Mouse (Mus musculus) kidney, embryonic 14.5 days (tissue): Measurements from ENCODE around the gene Tor1b. TPM values are rescaled to one million over a fixed set of nuclear protein-coding genes. Genes with fewer than 3 reads are reported as not detected.

Source experiments
- ATAC-seq: fragments of 200-750 bp; cut with Nextera tagmentation; 2 replicates; pipeline ENCODE4 v1.8.0; 2017; ENCODE audit warnings: moderate number of reproducible peaks, mild to moderate bottlenecking, moderate TSS enrichment, moderate library complexity; ENCODE audit not compliant: low FRiP score, low TSS enrichment
- H3K27ac ChIP-seq: fragments of 300-500 bp; sonication (generic); 2 replicates; pipeline ENCODE4 v1.5.1; 2014; ENCODE audit warnings: low read depth, mild to moderate bottlenecking, low read length, moderate library complexity, mixed read lengths
- H3K27me3 ChIP-seq: fragments of 300-500 bp; sonication (generic); 2 replicates; pipeline ENCODE4 v1.6.1; 2014; ENCODE audit warnings: mild to moderate bottlenecking, low read length; ENCODE audit not compliant: control insufficient read depth, insufficient read depth
- H3K36me3 ChIP-seq: fragments of 300-500 bp; sonication (generic); 2 replicates; pipeline ENCODE4 v1.6.1; 2014; ENCODE audit warnings: low read length, mixed read lengths; ENCODE audit not compliant: control insufficient read depth, insufficient read depth
- H3K4me1 ChIP-seq: fragments of 300-500 bp; sonication (generic); 2 replicates; pipeline ENCODE4 v1.6.1; 2014; ENCODE audit warnings: low read length, mixed read lengths; ENCODE audit not compliant: control insufficient read depth, insufficient read depth
- H3K4me2 ChIP-seq: fragments of 300-500 bp; sonication (generic); replicated peaks from 2 replicates; pipeline ENCODE4 v1.6.1; 2014; ENCODE audit warnings: low read depth, mild to moderate bottlenecking, low read length
- H3K4me3 ChIP-seq: fragments of 300-500 bp; sonication (generic); 2 replicates; pipeline ENCODE4 v1.5.1; 2014; ENCODE audit warnings: mild to moderate bottlenecking, low read length
- H3K9ac ChIP-seq: fragments of 300-500 bp; sonication (generic); 2 replicates; pipeline ENCODE4 v1.6.1; 2014; ENCODE audit warnings: low read depth, mild to moderate bottlenecking, low read length, moderate library complexity
- H3K9me3 ChIP-seq: fragments of 300-500 bp; sonication (generic); 2 replicates; pipeline ENCODE4 v1.6.1; 2016; ENCODE audit warnings: low read length; ENCODE audit not compliant: control insufficient read depth
- WGBS: fragments of 180-500 bp; shearing (Covaris S2); extraction: QIAGEN DNeasy Blood & Tissue Kit; methylation state at CpG from one replicate; pipeline ENCODE4 v1.1.7; 2014; 5-methylcytosine and 5-hydroxymethylcytosine counted together
- polyA plus RNA-seq: library from polyadenylated mRNA; unstranded; fragments of >200 nt; fragmentation: Nextera tagmentation; extraction: Ambion mirVana; gene quantifications from 2 replicates; pipeline ENCODE4 v1.2.1, GENCODE M21; 2014

Tor1b gene
- polyA plus RNA-seq, 1 experiment from 2014 or later = 39.3 TPM

- H3K4me3 ChIP-seq = no peak overlapping the region
- 46% methylated on average over 5 of the region's 5 CpGs for WGBS
- no peak overlapping the region for H3K4me2 ChIP-seq
- 0 out of 2 replicates have a peak, but pooled peaks cover under 1% of the 10 kb centered on the region for H3K4me1 ChIP-seq
- H3K9ac ChIP-seq = no peak overlapping the region
- ATAC-seq = no peak
- no peaks in the 10 kb centered on the region for H3K27me3 ChIP-seq
- no peak overlapping the region for H3K27ac ChIP-seq
- H3K36me3 ChIP-seq = peaks cover 97% of the 10 kb centered on the region
- H3K9me3 ChIP-seq = no peaks in the 10 kb centered on the region
These were observed 7.1 kb downstream of the Tor1b start for GRCm38 (mm10) chr2:30959856-30960255.

- no peak overlapping the region for H3K9ac ChIP-seq
- ATAC-seq = no peak
- H3K27me3 ChIP-seq = no peaks in the 10 kb centered on the region
- no peaks in the 10 kb centered on the region for H3K9me3 ChIP-seq
- peaks cover 76% of the 10 kb centered on the region for H3K36me3 ChIP-seq
- H3K4me3 ChIP-seq = no peak overlapping the region
- 86% methylated on average over 11 of the region's 11 CpGs for WGBS
- peaks cover 12% of the 10 kb centered on the region for H3K4me1 ChIP-seq
- H3K27ac ChIP-seq = no peak overlapping the region
- no peak overlapping the region for H3K4me2 ChIP-seq
These were observed 10.0 kb downstream of the Tor1b start for GRCm38 (mm10) chr2:30962570-30963254.

- peaks cover 47% of the 10 kb centered on the region for H3K36me3 ChIP-seq
- H3K4me3 ChIP-seq = no peak overlapping the region
- no peak overlapping the region for H3K4me2 ChIP-seq
These were observed 12.9 kb downstream of the Tor1b start for GRCm38 (mm10) chr2:30965627-30966026.

GRCm38 (mm10) chr2:30966826-30967225 is 14.1 kb downstream of the Tor1b start:
- H3K4me2 ChIP-seq = peak overlapping the region; percentile 90
- peaks cover 35% of the 10 kb centered on the region for H3K36me3 ChIP-seq
- no peaks in the 10 kb centered on the region for H3K27me3 ChIP-seq
- peak overlapping the region; percentile 96 for H3K4me3 ChIP-seq
- no peak overlapping the region for H3K27ac ChIP-seq
- no peak for ATAC-seq
- H3K9ac ChIP-seq = peak overlapping the region; percentile 83
- WGBS = 11% methylated on average over 16 of the region's 16 CpGs
- H3K4me1 ChIP-seq = peaks cover 12% of the 10 kb centered on the region
- H3K9me3 ChIP-seq = no peaks in the 10 kb centered on the region

More at GRCm38 (mm10) chr2:30965627-30966026, 12.9 kb downstream of the Tor1b start:
- no peak overlapping the region for H3K9ac ChIP-seq
- ATAC-seq = no peak
- no peaks in the 10 kb centered on the region for H3K27me3 ChIP-seq
- H3K4me1 ChIP-seq = peaks cover 12% of the 10 kb centered on the region
- 93% methylated on average over 8 of the region's 8 CpGs for WGBS
- no peaks in the 10 kb centered on the region for H3K9me3 ChIP-seq
- no peak overlapping the region for H3K27ac ChIP-seq

GRCm38 (mm10) chr2:30967352-30968327 is 14.9 kb downstream of the Tor1b start, which contains the start of gene Tor1a:
TSS of gene Tor1a (minus strand) at chr2:30967933.
- 3% methylated on average over 53 of the region's 59 CpGs for WGBS

GRCm38 (mm10) chr2:30981790-30982513 is 29.2 kb downstream of the Tor1b start, which contains the start of the genes BC005624 and Usp20:
TSS of gene BC005624 (minus strand) at chr2:30982201.
TSS of gene Usp20 (plus strand) at chr2:30982279.
- under 1% methylated on average over 66 of the region's 66 CpGs for WGBS
- no peaks in the 10 kb centered on the region for H3K27me3 ChIP-seq
- H3K4me1 ChIP-seq = peaks cover 9% of the 10 kb centered on the region; the same call in 1 of the 2 replicates
- no peaks in the 10 kb centered on the region for H3K9me3 ChIP-seq
- H3K27ac ChIP-seq = peak within 1 kb of the TSS; percentile 30; the same call in 1 of the 2 replicates
- H3K9ac ChIP-seq = peak within 1 kb of the TSS; percentile 51
- peaks cover 23% of the 10 kb centered on the region for H3K36me3 ChIP-seq
- peak within 1 kb of the TSS; percentile 89 for H3K4me3 ChIP-seq
- peak; percentile 98 for ATAC-seq
- H3K4me2 ChIP-seq = peak within 1 kb of the TSS; percentile 77

More at GRCm38 (mm10) chr2:30967352-30968327, 14.9 kb downstream of the Tor1b start, which contains the start of gene Tor1a:
- Histone ChIP-seq H3K4me3 (peak within 1 kb of the TSS; percentile 96), H3K27ac (peak within 1 kb of the TSS; percentile 34), H3K36me3 (peaks cover 27% of the 10 kb centered on the region), H3K4me2 (peak within 1 kb of the TSS; percentile 90), H3K9ac (peak within 1 kb of the TSS; percentile 83), H3K27me3 (no peaks in the 10 kb centered on the region), H3K4me1 (peaks cover 12% of the 10 kb centered on the region), H3K9me3 (no peaks in the 10 kb centered on the region)
- ATAC-seq = peak; percentile 95

- H3K9me3 ChIP-seq = no peaks in the 10 kb centered on the region
- WGBS = 40% methylated on average over 7 of the region's 7 CpGs
- ATAC-seq = no peak
- H3K36me3 ChIP-seq = peaks cover 14% of the 10 kb centered on the region
- peaks cover 9% of the 10 kb centered on the region; the same call in 1 of the 2 replicates for H3K4me1 ChIP-seq
- H3K4me3 ChIP-seq = peak overlapping the region; percentile 89
- peak overlapping the region; percentile 30; the same call in 1 of the 2 replicates for H3K27ac ChIP-seq
- H3K4me2 ChIP-seq = peak overlapping the region; percentile 76
- H3K9ac ChIP-seq = peak overlapping the region; percentile 51
- no peaks in the 10 kb centered on the region for H3K27me3 ChIP-seq
These were observed 30.3 kb downstream of the Tor1b start for GRCm38 (mm10) chr2:30983024-30983423.
